Mouse (Mus musculus) retina, postnatal 7 days (tissue): ENCODE measurements at regions not wholly inside any gene's neighbourhood (a gene's known extent, or its start where the extent isn't known, plus 50 kb on each side); places are given as distances from the start of the nearest gene placed in this dataset.

Experiments used
- DNase-seq: peaks from one replicate; pipeline ENCODE4 v3.0.0-alpha.2; 2012; ENCODE audit warnings: low read depth, low spot score

DNA sequence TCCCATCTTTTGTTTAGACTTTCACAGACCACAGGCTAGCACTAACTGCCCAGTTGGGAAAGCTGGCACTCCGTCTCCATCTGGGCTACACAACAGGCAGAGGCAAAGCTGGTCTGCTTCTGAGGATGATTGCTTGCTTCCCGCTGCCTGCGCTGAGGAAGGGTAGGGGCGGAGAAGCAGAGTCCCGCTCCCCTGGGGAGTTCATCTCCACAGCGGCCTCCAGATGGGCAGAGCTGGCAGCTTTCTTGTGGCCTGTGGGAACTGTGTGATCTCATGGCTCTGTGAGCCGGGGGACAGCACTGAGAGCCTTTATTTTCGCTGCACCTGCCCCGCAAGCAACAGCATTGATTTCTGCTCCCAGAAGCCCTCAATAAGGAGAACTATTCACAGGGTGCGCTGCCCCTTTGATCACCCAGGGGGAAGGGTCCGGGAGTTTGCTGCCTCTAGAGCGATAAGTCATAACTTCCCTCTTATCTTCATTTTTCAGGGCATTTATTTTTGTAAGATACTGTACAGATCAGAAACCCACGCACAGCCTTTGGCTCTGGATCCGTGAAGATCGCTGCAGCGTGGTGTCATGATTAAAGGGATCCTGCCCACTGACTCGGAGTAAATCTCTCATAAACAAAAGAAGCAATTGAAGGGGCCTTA lies 155.7 kb downstream of the Gm9376 start:
- peak; percentile 6 for DNase-seq

DNA sequence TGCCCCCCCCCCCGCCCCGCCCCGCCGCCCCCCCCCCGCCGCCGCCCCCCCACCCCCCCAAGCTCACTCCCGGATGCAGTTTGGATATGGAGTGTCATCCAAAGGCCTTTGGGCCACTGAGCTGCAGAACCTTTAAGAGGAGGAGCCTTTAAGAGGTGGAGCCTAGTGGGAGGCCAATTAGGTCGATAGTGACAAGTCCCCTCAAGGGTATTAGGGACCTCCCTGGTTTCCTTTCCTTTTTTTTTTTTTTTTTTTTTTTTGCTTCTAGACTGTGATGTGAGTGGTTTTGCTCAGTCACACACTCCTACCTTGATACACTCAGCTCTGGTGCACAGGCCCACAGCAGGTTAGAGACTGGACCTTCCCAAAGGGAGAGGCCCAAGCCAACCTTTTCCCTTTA lies 156.5 kb downstream of the Gm9376 start:
- no peak for DNase-seq

DNA sequence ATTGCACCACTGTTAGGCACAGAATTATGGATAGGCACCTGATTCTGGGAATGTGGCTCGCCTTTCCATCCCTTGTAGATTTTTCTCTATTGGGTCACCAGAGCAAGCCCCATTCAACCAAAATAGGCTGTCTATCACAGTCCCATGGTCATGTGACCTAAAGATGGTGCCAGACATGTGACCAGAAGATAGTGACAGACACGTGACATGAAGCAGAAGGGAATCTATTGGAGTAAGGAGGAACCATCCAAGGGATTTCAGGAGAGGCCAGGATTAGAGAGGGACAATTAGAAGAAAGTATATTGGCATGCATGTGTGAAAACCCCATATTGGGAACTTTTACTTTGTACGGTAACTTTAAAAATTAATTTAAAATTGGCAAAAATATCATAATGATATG lies 159.8 kb downstream of the Gm9376 start:
- DNase-seq, result no peak

DNA sequence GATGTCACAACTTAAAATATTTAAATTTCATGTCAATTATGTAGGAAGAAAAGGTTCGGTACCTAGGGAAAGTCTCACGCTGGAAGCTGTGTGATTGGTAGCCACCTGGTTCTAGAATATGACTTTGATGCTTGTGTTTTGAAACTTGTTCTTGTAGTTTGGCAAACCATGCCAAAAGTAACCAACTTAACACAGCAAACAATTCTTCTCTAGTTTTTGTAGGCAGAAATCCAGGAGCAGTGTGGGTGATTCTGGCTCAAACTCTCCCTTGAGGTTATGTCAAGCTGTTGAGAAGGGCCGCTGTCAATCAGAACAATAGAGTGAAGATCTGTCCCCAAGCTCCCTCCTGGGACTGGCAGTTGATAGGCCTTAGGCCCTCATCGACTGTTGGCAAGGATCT lies 163.5 kb downstream of the Gm9376 start:
- DNase-seq, result no peak

DNA sequence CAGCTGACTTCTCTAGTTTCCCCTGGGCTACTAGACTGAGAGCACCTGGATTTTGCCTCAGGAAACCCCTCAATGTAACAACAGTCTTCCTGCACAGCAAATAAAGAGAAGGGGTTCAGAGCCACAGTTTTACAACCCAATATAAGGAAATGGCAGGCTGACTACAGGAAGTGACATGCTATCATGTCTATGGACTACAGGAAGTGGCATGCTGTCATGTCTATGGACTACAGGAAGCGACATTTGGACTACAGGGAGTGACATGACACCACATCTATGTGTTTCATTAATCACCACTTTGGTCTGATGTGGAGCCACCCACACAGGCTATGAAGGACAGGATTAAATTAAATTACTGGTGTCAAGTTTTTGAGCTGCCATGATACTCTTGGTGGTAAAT lies 164.0 kb downstream of the Gm9376 start:
- no peak for DNase-seq

DNA sequence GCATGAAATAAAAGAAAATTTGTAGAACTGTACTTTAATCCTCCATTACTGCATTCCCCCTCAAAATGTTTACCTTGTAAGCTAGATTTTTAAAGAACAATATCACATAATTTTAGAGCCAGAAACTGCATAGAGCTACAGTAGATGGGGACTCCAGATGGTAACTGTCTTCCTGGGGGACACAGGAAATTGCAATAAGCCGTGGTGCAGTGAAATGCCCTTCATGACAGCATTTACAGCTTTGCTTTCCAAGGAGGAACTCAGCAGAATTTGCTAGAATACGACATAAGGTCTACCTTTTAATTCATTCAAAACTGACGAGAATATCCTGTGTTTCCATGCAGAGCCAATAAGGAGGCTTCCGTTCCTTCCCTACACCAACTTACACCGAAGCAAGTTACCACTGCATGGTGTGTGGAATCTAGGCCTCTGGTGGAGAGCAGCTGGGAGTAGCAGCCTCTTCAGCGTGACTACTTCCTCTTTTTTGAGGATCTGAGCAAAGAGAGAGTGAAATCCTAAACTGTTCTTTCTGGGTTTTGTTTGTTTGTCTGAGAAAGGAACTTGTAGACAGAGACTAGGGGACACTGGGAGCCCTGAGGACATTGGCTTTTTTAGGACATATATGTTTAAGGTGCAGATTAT lies 164.6 kb downstream of the Gm9376 start:
- no peak for DNase-seq
